In genomic region chr19:58288145-58288544, GRCm38 (mm10) we compare ENCODE assay signal across 20 mouse cellular contexts.
"Had no signal": no experiment of that assay in that cellular context is flagged by ENCODE, and none has a peak within 500 bp of the region (broad histone marks: within the 10 kb centered on the region; RNA-seq: fewer than 3 reads in every experiment).

No protein-coding gene starts in this region.

- H3K27me3 ChIP-seq: hindbrain, embryonic 12.5 days; intestine, embryonic 15.5 days; limb, embryonic 13.5 days; limb, embryonic 15.5 days had no signal

- DNase-seq: gastrocnemius, postnatal 25 days; heart, adult 18-20 months; heart, postnatal 10 days; heart, postnatal 4 days; kidney, adult 11 months; kidney, adult 2 months; kidney, adult 9 months; kidney, postnatal 14 days; kidney, postnatal 36 days; layer of hippocampus, postnatal 36 days; left cerebral cortex, postnatal 4 days had no signal

- H3K27ac ChIP-seq: heart, embryonic 10.5 days; hindbrain, embryonic 10.5 days; hindbrain, embryonic 12.5 days; hindbrain, embryonic 14.5 days; intestine, embryonic 15.5 days; limb, embryonic 13.5 days; limb, embryonic 15.5 days; liver, embryonic 12.5 days had no signal

- H3K4me2 ChIP-seq: heart, embryonic 12.5 days; hindbrain, embryonic 12.5 days; hindbrain, embryonic 14.5 days; intestine, embryonic 15.5 days; limb, embryonic 13.5 days; limb, embryonic 15.5 days; liver, embryonic 12.5 days had no signal

- H3K4me3 ChIP-seq: heart, embryonic 10.5 days; heart, embryonic 12.5 days; hindbrain, embryonic 10.5 days; hindbrain, embryonic 12.5 days; intestine, embryonic 15.5 days; limb, embryonic 13.5 days; limb, embryonic 15.5 days; liver, embryonic 12.5 days had no signal

- H3K36me3 ChIP-seq: heart, embryonic 10.5 days; heart, embryonic 12.5 days; hindbrain, embryonic 10.5 days; hindbrain, embryonic 12.5 days; intestine, embryonic 15.5 days; limb, embryonic 13.5 days; limb, embryonic 15.5 days; liver, embryonic 12.5 days had no signal
